Mouse (Mus musculus): ENCODE measurements at regions not wholly inside any gene's neighbourhood (a gene's known extent, or its start where the extent isn't known, plus 50 kb on each side); places are given as distances from the start of the nearest gene placed in this dataset.
A peak's percentile ranks its signal among the peaks of the same experiment; 100 is the strongest.

DNA sequence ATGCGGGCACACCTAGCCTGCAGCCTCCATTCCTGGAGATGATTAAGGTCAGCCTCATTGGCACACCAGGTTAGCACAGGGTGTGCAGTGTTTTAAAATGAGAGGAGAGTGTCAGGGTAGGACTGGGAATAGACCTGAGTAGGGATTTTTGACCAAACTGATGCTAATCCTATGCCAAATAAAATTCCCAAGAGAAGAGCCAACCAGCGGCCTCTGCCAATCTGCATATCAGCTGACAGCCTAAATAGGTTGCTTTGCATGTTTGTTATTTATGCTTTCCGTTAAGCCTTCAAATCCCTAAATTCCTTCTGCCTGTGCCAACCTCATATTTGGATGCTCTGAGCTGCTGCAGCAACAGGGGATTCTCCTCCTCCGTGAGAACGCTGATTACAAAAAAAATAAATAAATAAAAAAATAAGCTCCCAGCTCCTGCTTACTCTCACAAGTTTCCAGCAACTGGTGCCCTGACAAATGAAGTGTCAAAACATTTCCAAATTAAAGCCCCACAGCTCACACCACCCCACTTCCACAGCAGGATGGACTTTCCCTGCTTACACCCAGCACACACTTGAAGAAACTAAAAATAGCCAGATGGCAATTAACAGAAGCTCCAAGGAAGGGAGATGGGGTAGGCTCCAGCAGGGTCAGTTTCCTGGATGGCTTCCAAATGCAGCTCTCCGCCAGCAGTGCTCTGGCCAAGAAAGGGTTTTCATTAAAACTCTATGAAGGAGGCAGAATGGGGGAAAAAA lies 151.9 kb upstream of the Pum3 start:
- no peaks in the 10 kb centered on the region for H3K27me3 ChIP-seq (ENCODE audit: insufficient read depth, low read length)
- 32% methylated on average over 6 of the region's 6 CpGs for WGBS
- H3K4me1 ChIP-seq (ENCODE audit: insufficient read depth, low read length) = peaks cover 6% of the 10 kb centered on the region; the same call in 1 of the 2 replicates
- TF ChIP-seq CTCF (IDR thresholded peaks at IDR 0.05) = no peak
- DNase-seq (ENCODE audit: low spot score) = peak; percentile 81
- no peak overlapping the region for H3K9ac ChIP-seq (replicated peaks; ENCODE audit: low read length, poor library complexity, severe bottlenecking)
- no peak overlapping the region for H3K4me3 ChIP-seq (ENCODE audit: low read depth, low read length)
- no peak overlapping the region for H3K27ac ChIP-seq (ENCODE audit: low read depth, low read length)
- H3K4me2 ChIP-seq (ENCODE audit: low read depth, low read length, poor library complexity, severe bottlenecking) = no peak overlapping the region
- no peaks in the 10 kb centered on the region for H3K9me3 ChIP-seq (ENCODE audit: low read length)
- no peaks in the 10 kb centered on the region for H3K36me3 ChIP-seq (ENCODE audit: insufficient read depth, low read length)
- peak; percentile 31; the same call in 1 of the 2 replicates for ATAC-seq (ENCODE audit: low FRiP score)

DNA sequence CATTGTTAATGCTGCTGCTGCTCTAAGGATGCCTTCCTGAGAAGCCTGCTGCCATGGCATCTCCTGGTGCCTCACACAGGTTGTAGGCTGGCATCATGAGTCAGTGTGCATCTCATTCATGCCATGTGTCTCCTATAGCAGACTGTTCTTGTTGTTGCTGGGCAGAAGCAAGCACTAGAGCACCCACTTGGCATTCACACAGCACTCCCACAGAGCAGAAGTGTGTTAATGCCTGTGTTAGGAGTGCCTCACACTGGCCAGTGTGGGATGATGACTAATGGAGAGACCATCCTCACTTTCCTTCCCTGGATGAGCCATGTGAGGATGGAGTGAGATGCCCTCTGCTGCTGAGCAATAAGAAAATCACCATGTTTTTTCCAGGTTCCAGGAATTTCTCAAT lies 146.9 kb upstream of the Pum3 start:
- Histone ChIP-seq H3K4me1 (ENCODE audit: insufficient read depth, low read length) (no peaks in the 10 kb centered on the region), H3K9ac (replicated peaks; ENCODE audit: low read length, poor library complexity, severe bottlenecking) (no peak overlapping the region), H3K27me3 (ENCODE audit: insufficient read depth, low read length) (no peaks in the 10 kb centered on the region), H3K36me3 (ENCODE audit: insufficient read depth, low read length) (no peaks in the 10 kb centered on the region), H3K4me3 (ENCODE audit: low read depth, low read length) (no peak overlapping the region), H3K9me3 (ENCODE audit: low read length) (no peaks in the 10 kb centered on the region), H3K27ac (ENCODE audit: low read depth, low read length) (no peak overlapping the region), H3K4me2 (ENCODE audit: low read depth, low read length, poor library complexity, severe bottlenecking) (no peak overlapping the region)
- ATAC-seq (ENCODE audit: low FRiP score) = no peak
- peak; percentile 37 for TF ChIP-seq CTCF (IDR thresholded peaks at IDR 0.05)
- no peak for DNase-seq (ENCODE audit: low spot score)

DNA sequence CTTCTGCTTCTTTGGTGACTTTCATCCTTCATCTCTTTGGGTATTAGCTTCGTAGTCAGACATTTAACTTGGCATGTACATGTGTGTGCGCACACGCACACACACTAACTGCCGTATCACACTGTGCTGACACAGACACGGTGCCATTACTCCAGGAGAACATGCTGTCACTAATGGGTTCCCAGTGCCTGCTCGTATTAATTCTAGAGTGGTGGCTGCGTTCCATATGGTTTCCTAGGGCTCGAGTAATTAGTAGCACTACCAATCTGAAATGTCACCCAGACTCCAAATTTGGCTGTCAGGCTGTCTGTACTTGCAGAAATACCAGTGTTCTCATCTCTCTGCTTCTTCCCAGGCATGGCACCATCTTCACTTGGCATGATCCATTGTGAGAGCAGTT lies 137.3 kb upstream of the Pum3 start:
- no peaks in the 10 kb centered on the region for H3K4me1 ChIP-seq (ENCODE audit: insufficient read depth, low read length)
- H3K4me2 ChIP-seq (ENCODE audit: low read depth, low read length, poor library complexity, severe bottlenecking) = no peak overlapping the region
- H3K9ac ChIP-seq (replicated peaks; ENCODE audit: low read length, poor library complexity, severe bottlenecking) = no peak overlapping the region
- no peak overlapping the region for H3K4me3 ChIP-seq (ENCODE audit: low read depth, low read length)
- WGBS = 90% methylated on average over 8 of the region's 8 CpGs
- no peaks in the 10 kb centered on the region for H3K27me3 ChIP-seq (ENCODE audit: insufficient read depth, low read length)
- H3K36me3 ChIP-seq (ENCODE audit: insufficient read depth, low read length) = no peaks in the 10 kb centered on the region
- no peaks in the 10 kb centered on the region for H3K9me3 ChIP-seq (ENCODE audit: low read length)
- H3K27ac ChIP-seq (ENCODE audit: low read depth, low read length) = no peak overlapping the region
- peak; percentile 58 for DNase-seq (ENCODE audit: low spot score)
- TF ChIP-seq CTCF (IDR thresholded peaks at IDR 0.05) = no peak
- no peak for ATAC-seq (ENCODE audit: low FRiP score)

DNA sequence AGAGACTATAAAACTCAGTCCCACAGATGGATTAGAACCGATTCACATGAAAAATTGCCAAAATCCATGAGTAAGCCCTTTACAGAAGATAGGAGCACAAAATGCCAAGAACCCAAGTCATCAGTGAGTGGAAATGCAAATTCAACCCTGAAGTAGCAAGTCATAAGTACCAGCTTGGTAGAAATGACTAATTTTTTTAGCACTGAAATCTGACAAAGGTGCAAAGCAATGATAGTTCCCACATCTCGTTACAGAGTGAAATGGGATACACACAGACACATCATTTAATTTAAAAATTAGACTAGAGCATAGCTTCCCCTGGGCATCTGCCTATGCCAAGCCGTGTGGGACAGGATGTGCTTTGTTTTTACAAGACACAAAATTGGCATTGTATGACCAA lies 136.4 kb upstream of the Pum3 start:
- Histone ChIP-seq H3K27me3 (ENCODE audit: insufficient read depth, low read length) (no peaks in the 10 kb centered on the region), H3K4me2 (ENCODE audit: low read depth, low read length, poor library complexity, severe bottlenecking) (no peak overlapping the region), H3K4me1 (ENCODE audit: insufficient read depth, low read length) (no peaks in the 10 kb centered on the region), H3K27ac (ENCODE audit: low read depth, low read length) (no peak overlapping the region), H3K4me3 (ENCODE audit: low read depth, low read length) (no peak overlapping the region), H3K9ac (replicated peaks; ENCODE audit: low read length, poor library complexity, severe bottlenecking) (no peak overlapping the region), H3K36me3 (ENCODE audit: insufficient read depth, low read length) (no peaks in the 10 kb centered on the region), H3K9me3 (ENCODE audit: low read length) (no peaks in the 10 kb centered on the region)
- no peak for TF ChIP-seq CTCF (IDR thresholded peaks at IDR 0.05)
- 85% methylated on average over 3 of the region's 3 CpGs for WGBS
- no peak for ATAC-seq (ENCODE audit: low FRiP score)
- no peak for DNase-seq (ENCODE audit: low spot score)

DNA sequence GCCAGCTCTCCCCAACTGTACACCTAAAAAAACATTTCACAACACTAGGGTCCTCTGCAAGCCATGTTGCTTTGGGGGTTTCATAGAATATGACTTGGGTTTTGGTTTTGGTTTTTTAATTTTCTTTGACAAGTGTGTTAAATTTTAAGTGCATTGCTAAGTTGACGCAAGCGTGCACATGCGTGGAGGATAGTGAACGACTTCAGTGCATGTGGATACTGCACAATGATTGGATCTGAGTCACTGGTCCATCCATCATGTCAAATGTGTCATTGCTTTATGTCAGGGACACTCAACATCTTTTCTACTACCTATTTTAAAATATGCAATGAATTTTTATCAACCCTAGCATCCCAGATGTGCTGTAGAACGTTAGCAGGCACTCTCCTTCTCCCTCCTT lies 134.5 kb upstream of the Pum3 start:
- no peaks in the 10 kb centered on the region for H3K9me3 ChIP-seq (ENCODE audit: low read length)
- no peaks in the 10 kb centered on the region for H3K4me1 ChIP-seq (ENCODE audit: insufficient read depth, low read length)
- H3K4me3 ChIP-seq (ENCODE audit: low read depth, low read length) = no peak overlapping the region
- H3K9ac ChIP-seq (replicated peaks; ENCODE audit: low read length, poor library complexity, severe bottlenecking) = no peak overlapping the region
- no peaks in the 10 kb centered on the region for H3K27me3 ChIP-seq (ENCODE audit: insufficient read depth, low read length)
- no peak for TF ChIP-seq CTCF (IDR thresholded peaks at IDR 0.05)
- 65% methylated on average over 5 of the region's 5 CpGs for WGBS
- ATAC-seq (ENCODE audit: low FRiP score) (no peak), DNase-seq (ENCODE audit: low spot score) (no peak)
- no peak overlapping the region for H3K4me2 ChIP-seq (ENCODE audit: low read depth, low read length, poor library complexity, severe bottlenecking)
- no peaks in the 10 kb centered on the region for H3K36me3 ChIP-seq (ENCODE audit: insufficient read depth, low read length)
- H3K27ac ChIP-seq (ENCODE audit: low read depth, low read length) = no peak overlapping the region

DNA sequence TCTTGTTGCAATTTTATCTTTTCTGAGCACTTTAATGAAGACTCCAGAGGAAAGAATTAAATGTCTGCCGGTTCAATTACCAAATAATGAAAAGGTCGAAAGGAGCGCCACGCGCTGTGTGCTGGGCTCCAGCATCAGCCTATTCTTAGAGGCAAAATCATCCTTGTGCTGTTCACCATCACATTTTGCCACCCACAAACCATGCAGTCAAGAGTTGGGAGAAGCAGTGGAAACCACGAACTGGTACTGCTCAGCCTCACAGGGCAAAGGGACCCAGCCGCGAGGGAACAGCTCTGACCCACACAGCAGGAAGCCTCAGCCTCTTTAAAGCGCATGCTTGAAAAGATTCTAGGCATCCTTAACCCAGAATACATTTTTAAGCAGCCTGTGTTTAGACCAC lies 134.0 kb upstream of the Pum3 start:
- ATAC-seq (ENCODE audit: low FRiP score) = no peak
- TF ChIP-seq CTCF (IDR thresholded peaks at IDR 0.05) = no peak
- 51% methylated on average over 9 of the region's 9 CpGs for WGBS

More for the DNA sequence above, 134.0 kb upstream of the Pum3 start:
- no peaks in the 10 kb centered on the region for H3K27me3 ChIP-seq (ENCODE audit: insufficient read depth, low read length)
- no peak for DNase-seq (ENCODE audit: low spot score)
- no peak overlapping the region for H3K4me3 ChIP-seq (ENCODE audit: low read depth, low read length)
- H3K27ac ChIP-seq (ENCODE audit: low read depth, low read length) = no peak overlapping the region
- H3K4me1 ChIP-seq (ENCODE audit: insufficient read depth, low read length) = no peaks in the 10 kb centered on the region
- no peak overlapping the region for H3K9ac ChIP-seq (replicated peaks; ENCODE audit: low read length, poor library complexity, severe bottlenecking)
- no peaks in the 10 kb centered on the region for H3K9me3 ChIP-seq (ENCODE audit: low read length)
- H3K36me3 ChIP-seq (ENCODE audit: insufficient read depth, low read length) = no peaks in the 10 kb centered on the region
- no peak overlapping the region for H3K4me2 ChIP-seq (ENCODE audit: low read depth, low read length, poor library complexity, severe bottlenecking)

All from midbrain, postnatal 0 days (tissue).